Mouse (Mus musculus) kidney, postnatal 25 days (tissue): ENCODE data around the gene Zmiz1.

Experiments
- DNase-seq, 2 experiments: peaks; one replicate each; pipeline ENCODE4 v3.0.0; 2021; ENCODE audit warnings: mixed read lengths in 2 of 2

The Zmiz1 gene

GRCm38 (mm10) chr14:25594611-25595010 is 135.6 kb downstream of the Zmiz1 start:
- DNase-seq, result peak; percentile 58 to 84

GRCm38 (mm10) chr14:25598960-25599359 is 140.0 kb downstream of the Zmiz1 start:
- DNase-seq, result no peak

- DNase-seq, result no peak
Observed at GRCm38 (mm10) chr14:25599934-25600333, 140.9 kb downstream of the Zmiz1 start.

GRCm38 (mm10) chr14:25600358-25600757 is 141.4 kb downstream of the Zmiz1 start:
- DNase-seq, result no peak

GRCm38 (mm10) chr14:25600951-25601350 is 142.0 kb downstream of the Zmiz1 start:
- DNase-seq, result no peak

- DNase-seq, result no peak
Observed at GRCm38 (mm10) chr14:25602018-25602417, 143.0 kb downstream of the Zmiz1 start.

GRCm38 (mm10) chr14:25604395-25605142 is 145.6 kb downstream of the Zmiz1 start:
- no peak for DNase-seq

- DNase-seq, result peak; percentile 78 to 89
Observed at GRCm38 (mm10) chr14:25606372-25607140, 147.6 kb downstream of the Zmiz1 start.

- DNase-seq, result peak in 1 of 2 experiments; percentile 69
Observed at GRCm38 (mm10) chr14:25607141-25607967, 148.4 kb downstream of the Zmiz1 start.

- DNase-seq, result peak in 1 of 2 experiments; percentile 67
Observed at GRCm38 (mm10) chr14:25607968-25608491, 149.0 kb downstream of the Zmiz1 start.

GRCm38 (mm10) chr14:25608618-25609017 is 149.6 kb downstream of the Zmiz1 start:
- DNase-seq, result no peak

- no peak for DNase-seq
Observed at GRCm38 (mm10) chr14:25609355-25609754, 150.4 kb downstream of the Zmiz1 start.

- DNase-seq, result peak; percentile 62
Observed at GRCm38 (mm10) chr14:25610396-25611158, 151.6 kb downstream of the Zmiz1 start.

GRCm38 (mm10) chr14:25611159-25611697 is 152.2 kb downstream of the Zmiz1 start:
- DNase-seq, result no peak

- peak; percentile 52 to 68 for DNase-seq
Observed at GRCm38 (mm10) chr14:25611815-25612698, 153.1 kb downstream of the Zmiz1 start.

- DNase-seq, result no peak
Observed at GRCm38 (mm10) chr14:25613942-25614575, 155.1 kb downstream of the Zmiz1 start.

- DNase-seq, result peak; percentile 41 to 73
Observed at GRCm38 (mm10) chr14:25614684-25615083, 155.7 kb downstream of the Zmiz1 start.

GRCm38 (mm10) chr14:25615602-25616001 is 156.6 kb downstream of the Zmiz1 start:
- DNase-seq, result no peak

GRCm38 (mm10) chr14:25616009-25616723 is 157.2 kb downstream of the Zmiz1 start:
- DNase-seq, result no peak
